Mouse (Mus musculus) megakaryocyte, embryonic 14.5 days (primary cell): ENCODE measurements around the gene Gm47289.

Experiments
- FLI1 ChIP-seq: IDR thresholded peaks from 2 replicates; pipeline ENCODE4 v1.6.1; 2012; ENCODE audit warnings: low read length, inconsistent platforms, mixed read lengths
- GATA1 ChIP-seq: IDR thresholded peaks from 3 replicates; pipeline ENCODE4 v1.6.1; 2012; ENCODE audit warnings: mixed read lengths, low read length, inconsistent platforms, borderline replicate concordance

GRCm38 (mm10) chr9:119167608-119168007 lies 8.6 kb downstream of the Gm47289 start:
- TF ChIP-seq GATA1 (no peak), FLI1 (no peak)
